Mouse (Mus musculus) liver, embryonic 11.5 days (tissue): Measurements from ENCODE around the gene Rab8a. TPM values are rescaled to one million over a fixed set of nuclear protein-coding genes. Genes with fewer than 3 reads are reported as not detected.

Experiments
- ATAC-seq: fragments of 200-750 bp; cut with Nextera tagmentation; replicated peaks from 2 replicates; pipeline ENCODE4 v1.8.0; 2017; ENCODE audit warnings: moderate number of reproducible peaks, mild to moderate bottlenecking, moderate TSS enrichment, moderate library complexity; ENCODE audit not compliant: low FRiP score
- DNase-seq: peaks from one replicate; pipeline ENCODE4 v3.0.0-alpha.2; 2017; ENCODE audit warnings: low spot score
- H3K27ac ChIP-seq: fragments of 300-500 bp; sonication (generic); 2 replicates; pipeline ENCODE4 v1.5.1; 2014; ENCODE audit warnings: mild to moderate bottlenecking, low read depth, low read length, control low read depth
- H3K27me3 ChIP-seq: fragments of 300-500 bp; sonication (generic); replicated peaks from 2 replicates; pipeline ENCODE4 v1.6.1; 2014; ENCODE audit warnings: low read length, mixed read lengths; ENCODE audit not compliant: control insufficient read depth, insufficient read depth
- H3K36me3 ChIP-seq: fragments of 300-500 bp; sonication (generic); 2 replicates; pipeline ENCODE4 v1.6.1; 2014; ENCODE audit warnings: mild to moderate bottlenecking, low read length, moderate library complexity, mixed read lengths; ENCODE audit not compliant: control insufficient read depth, insufficient read depth
- H3K4me1 ChIP-seq: fragments of 300-500 bp; sonication (generic); replicated peaks from 2 replicates; pipeline ENCODE4 v1.6.1; 2014; ENCODE audit warnings: low read length, mixed read lengths; ENCODE audit not compliant: control insufficient read depth, insufficient read depth
- H3K4me2 ChIP-seq: fragments of 300-500 bp; sonication (generic); 2 replicates; pipeline ENCODE4 v1.6.1; 2014; ENCODE audit warnings: mild to moderate bottlenecking, control low read depth, moderate library complexity
- H3K4me3 ChIP-seq: fragments of 300-500 bp; sonication (generic); 2 replicates; pipeline ENCODE4 v1.5.1; 2014; ENCODE audit warnings: low read depth, low read length, control low read depth
- H3K9ac ChIP-seq: fragments of 300-500 bp; sonication (generic); 2 replicates; pipeline ENCODE4 v1.6.1; 2014; ENCODE audit warnings: low read depth, low read length, control low read depth
- H3K9me3 ChIP-seq: fragments of 300-500 bp; sonication (generic); 2 replicates; pipeline ENCODE4 v1.6.1; 2016; ENCODE audit warnings: low read length, inconsistent platforms, mixed read lengths; ENCODE audit not compliant: control insufficient read depth
- WGBS: fragments of 180-500 bp; shearing (Covaris S2); extraction: QIAGEN DNeasy Blood & Tissue Kit; methylation state at CpG from one replicate; pipeline ENCODE4 v1.1.7; 2014; 5-methylcytosine and 5-hydroxymethylcytosine counted together
- polyA plus RNA-seq: library from polyadenylated mRNA; unstranded; fragments of >200 nt; fragmentation: Nextera tagmentation; extraction: Ambion mirVana; gene quantifications from 2 replicates; pipeline ENCODE4 v1.2.1, GENCODE M21; 2014

Rab8a gene
- polyA plus RNA-seq, 1 experiment from 2014 or later = 92.5 TPM

DNA sequence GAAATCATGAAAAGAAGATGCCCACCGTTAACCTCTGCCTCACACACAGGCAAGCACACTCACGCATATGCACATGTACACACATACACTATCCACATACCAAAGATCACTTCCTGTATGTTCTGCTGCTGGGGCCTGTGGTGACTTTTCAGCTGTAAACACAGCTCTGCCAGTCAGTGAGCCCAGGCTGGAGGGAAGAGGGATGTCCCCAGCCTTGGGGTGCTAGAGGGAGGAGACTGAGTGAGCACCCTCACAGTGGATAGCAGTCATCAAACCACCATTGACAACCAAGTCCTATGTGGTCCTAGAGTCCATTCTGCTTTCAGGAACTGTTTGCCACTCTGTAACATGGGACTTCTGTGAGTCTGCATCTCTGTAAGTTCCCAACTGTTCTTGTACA is 29.1 kb upstream of the Rab8a start:
- H3K27ac ChIP-seq = 0 out of 2 replicates have a peak overlapping the region, but pooled peaks have one; percentile 29
- H3K36me3 ChIP-seq = no peaks in the 10 kb centered on the region
- 76% methylated on average over 2 of the region's 2 CpGs for WGBS
- H3K27me3 ChIP-seq = peaks cover 4% of the 10 kb centered on the region; the same call in 1 of the 2 replicates
- peaks cover 15% of the 10 kb centered on the region for H3K4me1 ChIP-seq
- H3K9me3 ChIP-seq = no peaks in the 10 kb centered on the region
- DNase-seq (no peak), ATAC-seq (no peak)
- no peak overlapping the region for H3K4me3 ChIP-seq
- H3K4me2 ChIP-seq = no peak overlapping the region
- H3K9ac ChIP-seq = no peak overlapping the region

DNA sequence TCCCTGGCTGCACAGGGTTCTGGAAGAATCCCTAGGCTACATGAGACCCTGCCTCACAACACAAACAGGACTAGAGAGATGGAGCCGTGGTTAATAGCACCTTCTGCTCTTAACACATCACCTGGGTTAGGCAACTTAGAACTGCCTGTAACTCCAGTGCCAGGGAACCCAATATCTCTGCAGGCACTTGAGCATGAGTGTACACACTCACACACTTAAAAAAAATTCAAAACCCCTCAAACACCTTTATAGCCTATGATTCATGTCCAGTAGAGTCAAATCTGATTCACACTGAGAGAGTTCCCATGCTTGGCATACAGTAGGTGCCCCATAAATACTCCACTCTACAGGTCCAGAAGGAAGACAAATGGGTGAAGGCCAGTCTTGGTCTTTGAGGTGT is 28.6 kb upstream of the Rab8a start:
- Histone ChIP-seq H3K4me1 (peaks cover 16% of the 10 kb centered on the region), H3K9ac (no peak overlapping the region), H3K27ac (no peak overlapping the region), H3K4me3 (no peak overlapping the region), H3K9me3 (no peaks in the 10 kb centered on the region), H3K36me3 (no peaks in the 10 kb centered on the region), H3K4me2 (no peak overlapping the region), H3K27me3 (peaks cover 4% of the 10 kb centered on the region; the same call in 1 of the 2 replicates)
- WGBS = 81% methylated on average over 1 of the region's 1 CpGs
- no peak for DNase-seq
- no peak for ATAC-seq

DNA sequence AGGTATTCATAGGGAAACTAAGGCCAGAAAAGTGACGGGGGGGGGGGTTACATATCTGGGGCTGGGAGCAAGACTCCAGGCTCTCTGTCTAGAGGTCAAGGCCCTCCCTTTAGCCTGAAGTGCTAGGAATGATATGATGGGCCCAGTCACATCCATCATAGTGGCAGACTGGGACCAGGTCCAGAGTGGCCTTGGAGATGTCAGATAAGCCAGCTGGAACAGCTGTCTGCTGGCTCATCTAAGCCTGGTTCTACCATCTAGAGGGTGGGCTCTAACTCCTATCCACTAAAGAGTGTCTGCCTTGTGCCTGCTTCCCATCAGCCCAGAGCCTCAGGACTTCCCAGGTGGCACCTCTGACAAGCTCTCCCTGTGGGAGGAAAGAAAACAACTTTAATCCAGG is 28.1 kb upstream of the Rab8a start:
- ATAC-seq (no peak), DNase-seq (no peak)
- H3K36me3 ChIP-seq = no peaks in the 10 kb centered on the region
- H3K9ac ChIP-seq = no peak overlapping the region
- peaks cover 4% of the 10 kb centered on the region; the same call in 1 of the 2 replicates for H3K27me3 ChIP-seq
- peak overlapping the region; percentile 53; the same call in 1 of the 2 replicates for H3K27ac ChIP-seq
- H3K9me3 ChIP-seq = no peaks in the 10 kb centered on the region
- H3K4me2 ChIP-seq = no peak overlapping the region
- no peak overlapping the region for H3K4me3 ChIP-seq
- 71% methylated on average over 1 of the region's 1 CpGs for WGBS
- peaks cover 19% of the 10 kb centered on the region for H3K4me1 ChIP-seq

DNA sequence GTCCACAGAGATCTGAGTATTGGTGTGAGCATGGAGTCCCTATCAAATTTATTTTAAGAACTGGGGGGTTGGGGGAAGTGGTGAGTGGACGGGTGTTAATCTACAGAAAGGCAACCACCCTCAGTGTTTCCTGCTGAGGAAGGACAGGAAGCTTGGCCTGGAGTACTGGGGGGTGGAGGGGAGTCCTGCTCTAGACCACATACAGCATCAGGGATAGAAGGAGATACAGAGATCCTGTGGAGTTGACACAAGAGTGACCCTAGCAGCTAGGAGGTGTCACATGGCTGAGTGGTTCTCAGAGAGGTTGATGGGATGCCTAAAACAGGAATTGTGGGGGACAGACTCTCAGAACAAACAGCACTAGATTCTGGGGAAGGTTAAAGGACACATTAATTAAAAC is 27.5 kb upstream of the Rab8a start:
- WGBS = 15% methylated on average over 1 of the region's 1 CpGs
- peaks cover 4% of the 10 kb centered on the region; the same call in 1 of the 2 replicates for H3K27me3 ChIP-seq
- no peak overlapping the region for H3K4me3 ChIP-seq
- ATAC-seq (peak; percentile 24), DNase-seq (no peak)
- no peak overlapping the region for H3K9ac ChIP-seq
- peak overlapping the region; percentile 53; the same call in 1 of the 2 replicates for H3K27ac ChIP-seq
- H3K4me2 ChIP-seq = no peak overlapping the region
- H3K9me3 ChIP-seq = no peaks in the 10 kb centered on the region
- H3K4me1 ChIP-seq = peaks cover 19% of the 10 kb centered on the region
- peaks cover 1% of the 10 kb centered on the region for H3K36me3 ChIP-seq

DNA sequence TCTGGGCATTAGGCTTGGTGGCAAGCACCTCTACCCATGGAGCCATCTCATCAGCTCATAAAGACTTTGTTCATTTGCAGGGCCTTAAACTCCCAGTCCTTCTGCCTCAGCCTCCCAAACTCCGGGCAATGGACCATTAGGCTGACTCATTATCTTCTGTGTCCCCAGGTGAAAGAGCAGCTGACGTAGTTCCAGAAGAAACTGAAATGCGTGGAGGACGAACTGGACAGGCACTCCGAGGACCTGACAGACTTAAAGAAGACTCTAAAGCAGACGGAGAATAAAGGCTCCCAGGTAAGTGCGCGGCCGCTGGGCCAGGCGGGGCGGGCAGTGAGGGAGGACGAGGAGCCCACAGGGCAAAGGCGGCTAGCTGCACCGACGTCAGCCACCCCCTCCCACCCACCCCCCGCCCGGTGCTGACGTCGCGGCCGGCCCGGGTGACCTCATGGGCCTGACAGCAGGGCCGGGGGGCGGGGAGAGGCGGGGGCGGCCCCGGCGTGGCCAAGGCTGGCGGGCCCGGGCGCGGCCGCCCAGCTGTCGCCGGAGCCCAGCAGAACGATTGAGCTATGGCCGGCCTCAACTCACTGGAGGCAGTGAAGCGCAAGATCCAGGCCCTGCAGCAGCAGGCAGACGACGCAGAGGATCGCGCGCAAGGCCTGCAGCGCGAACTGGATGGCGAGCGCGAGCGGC is 26.1 kb upstream of the Rab8a start, which contains the start of gene Tpm4:
TSS of gene Tpm4 (plus strand) at position 220 of the 690 bp plus-strand sequence.
- ATAC-seq (peak; percentile 74), DNase-seq (peak; percentile 76)
- peaks cover 19% of the 10 kb centered on the region for H3K4me1 ChIP-seq
- peak within 1 kb of the TSS; percentile 92 for H3K27ac ChIP-seq
- WGBS = 1% methylated on average over 44 of the region's 49 CpGs
- H3K4me2 ChIP-seq = peak within 1 kb of the TSS; percentile 96
- H3K9ac ChIP-seq = peak within 1 kb of the TSS; percentile 89
- no peaks in the 10 kb centered on the region for H3K9me3 ChIP-seq
- H3K27me3 ChIP-seq = peaks cover 4% of the 10 kb centered on the region; the same call in 1 of the 2 replicates
- peaks cover 12% of the 10 kb centered on the region for H3K36me3 ChIP-seq
- peak within 1 kb of the TSS; percentile 75 for H3K4me3 ChIP-seq

DNA sequence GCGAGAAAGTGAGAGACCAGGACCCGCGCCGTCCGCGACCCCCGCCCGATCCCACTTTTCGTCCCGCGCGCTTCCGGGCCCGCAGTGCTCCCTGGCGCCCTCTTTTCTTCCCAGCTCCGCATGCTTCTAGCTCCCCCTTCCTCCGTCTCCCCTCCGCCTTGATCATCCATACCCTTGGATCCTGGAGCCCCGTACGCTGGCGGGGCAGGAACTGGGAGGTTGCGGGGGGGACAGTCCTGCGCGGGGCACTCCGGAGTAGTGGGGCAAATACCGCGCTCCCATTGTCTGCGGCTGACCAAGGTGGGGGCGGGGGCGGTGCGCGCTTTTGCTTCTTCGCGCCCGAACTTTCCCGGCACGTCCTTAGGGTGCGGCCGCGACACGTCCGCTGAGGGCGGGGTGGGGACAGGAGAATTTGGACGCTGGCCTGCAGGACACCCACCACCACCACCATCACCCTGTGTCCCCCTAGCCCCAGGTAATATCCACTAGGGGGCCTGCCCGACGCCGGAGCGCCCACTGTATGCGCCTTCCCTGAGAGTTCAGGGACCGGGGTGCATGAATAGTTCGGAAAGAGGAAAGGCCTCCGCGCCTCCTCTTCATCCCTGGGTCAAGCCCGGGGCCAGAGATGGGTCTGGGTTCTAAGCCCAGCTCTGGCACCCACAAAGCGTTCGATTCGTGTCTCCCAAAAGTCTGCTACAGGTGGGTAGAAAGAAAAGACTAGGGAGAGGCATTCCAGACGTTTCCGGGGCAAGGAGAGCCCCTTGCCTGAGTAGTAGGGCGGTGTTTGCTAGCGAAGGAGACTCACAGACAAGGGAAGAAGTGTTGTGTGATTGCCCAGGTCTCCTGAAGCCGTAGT is 25.3 kb upstream of the Rab8a start:
- Histone ChIP-seq H3K9ac (peak overlapping the region; percentile 89), H3K4me1 (peaks cover 19% of the 10 kb centered on the region), H3K27me3 (peaks cover 4% of the 10 kb centered on the region; the same call in 1 of the 2 replicates), H3K4me2 (peak overlapping the region; percentile 96), H3K4me3 (peak overlapping the region; percentile 75), H3K9me3 (no peaks in the 10 kb centered on the region), H3K36me3 (peaks cover 15% of the 10 kb centered on the region), H3K27ac (peak overlapping the region; percentile 92)
- DNase-seq (peak; percentile 80), ATAC-seq (peak; percentile 53)
- under 1% methylated on average over 62 of the region's 62 CpGs for WGBS

DNA sequence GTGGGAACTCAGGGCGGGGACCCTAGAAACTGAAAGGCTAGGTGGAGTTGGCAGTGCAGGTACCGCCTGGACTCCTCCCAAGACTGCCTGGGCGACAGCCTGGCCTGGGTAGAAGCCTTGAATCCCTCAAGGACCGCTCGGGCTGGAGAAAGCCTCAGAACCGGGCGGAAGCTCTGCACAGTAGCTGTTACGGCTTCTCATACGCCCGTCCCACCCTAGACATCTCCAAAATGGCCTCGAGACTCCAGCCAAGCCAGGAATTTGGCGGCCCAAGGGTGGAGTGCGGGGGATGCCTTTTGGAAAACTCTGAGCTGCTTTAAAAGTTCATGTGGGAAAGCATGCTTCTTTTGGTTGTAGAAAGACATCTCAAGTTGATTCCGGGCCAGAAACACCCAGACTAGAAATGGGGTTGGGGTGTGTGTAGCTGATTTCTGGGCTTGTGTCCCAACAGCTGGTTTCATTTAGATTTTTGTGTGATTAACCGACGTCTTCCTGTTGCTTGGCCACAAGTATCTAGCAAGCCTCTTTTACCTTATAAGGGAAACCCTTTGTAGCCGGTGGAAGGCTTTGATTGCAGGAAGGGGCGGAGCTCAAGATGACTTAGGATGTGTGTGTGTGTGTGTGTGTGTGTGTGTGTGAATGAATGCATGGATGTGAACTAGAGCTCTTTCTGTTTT is 24.6 kb upstream of the Rab8a start:
- DNase-seq (peak; percentile 55), ATAC-seq (no peak)
- Histone ChIP-seq H3K4me1 (peaks cover 14% of the 10 kb centered on the region), H3K36me3 (peaks cover 15% of the 10 kb centered on the region), H3K27ac (peak overlapping the region; percentile 92), H3K27me3 (peaks cover 4% of the 10 kb centered on the region; the same call in 1 of the 2 replicates), H3K4me2 (peak overlapping the region; percentile 96), H3K9me3 (no peaks in the 10 kb centered on the region), H3K4me3 (peak overlapping the region; percentile 75), H3K9ac (peak overlapping the region; percentile 89)
- WGBS = 2% methylated on average over 18 of the region's 18 CpGs

DNA sequence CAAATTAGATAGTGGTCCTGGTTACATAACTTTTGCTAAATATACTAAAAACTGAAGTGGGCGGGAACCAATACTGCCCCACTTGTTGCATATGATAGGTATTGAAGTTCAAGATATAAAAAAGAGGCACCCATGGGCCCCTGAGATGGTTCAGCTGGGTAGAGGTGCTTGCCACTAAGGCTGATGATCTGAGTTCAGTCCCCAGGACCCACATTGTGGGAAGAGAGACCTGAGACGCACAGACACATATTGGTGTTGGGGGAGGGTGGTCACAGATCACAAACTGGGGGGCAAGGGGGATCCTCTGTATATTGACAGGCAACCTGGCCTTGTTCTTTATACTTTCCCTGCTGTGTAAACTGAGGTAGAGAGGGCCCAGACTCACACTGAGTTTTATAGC is 23.6 kb upstream of the Rab8a start:
- H3K4me1 ChIP-seq = peaks cover 14% of the 10 kb centered on the region
- DNase-seq = no peak

More for the DNA sequence above, 23.6 kb upstream of the Rab8a start:
- Histone ChIP-seq H3K9ac (no peak overlapping the region), H3K4me2 (peak overlapping the region; percentile 96), H3K27me3 (peaks cover 4% of the 10 kb centered on the region; the same call in 1 of the 2 replicates), H3K4me3 (peak overlapping the region; percentile 15; the same call in 1 of the 2 replicates), H3K9me3 (no peaks in the 10 kb centered on the region), H3K36me3 (peaks cover 20% of the 10 kb centered on the region), H3K27ac (no peak overlapping the region)
- ATAC-seq = no peak
- 83% methylated on average over 2 of the region's 2 CpGs for WGBS
